Mouse (Mus musculus) adrenal gland (tissue): ENCODE results near the gene Gdf2.

Experiments used
- intact Hi-C: fragments of 180-260 bp; cut with DNase I; formaldehyde crosslinking; loops from one replicate; pipeline ENCODE4 v1.15.1; 2025
- long read RNA-seq, 2 experiments: library from polyadenylated mRNA; unstranded; transcript quantifications; one replicate each; pipeline ENCODE4 v2.0.0; 2020; ENCODE audit warnings: borderline replicate concordance in 1 of 2; ENCODE audit not compliant: insufficient replicate concordance in 1 of 2

The Gdf2 gene
- long read RNA-seq, experiment 1: 0 reads
- long read RNA-seq, experiment 2: 0 reads

GRCm38 (mm10) chr14:33940739-33941138 is at the start of gene Gdf2:
TSS of gene Gdf2 (plus strand) at chr14:33941039.
- intact Hi-C loops: no loop called here

DNA sequence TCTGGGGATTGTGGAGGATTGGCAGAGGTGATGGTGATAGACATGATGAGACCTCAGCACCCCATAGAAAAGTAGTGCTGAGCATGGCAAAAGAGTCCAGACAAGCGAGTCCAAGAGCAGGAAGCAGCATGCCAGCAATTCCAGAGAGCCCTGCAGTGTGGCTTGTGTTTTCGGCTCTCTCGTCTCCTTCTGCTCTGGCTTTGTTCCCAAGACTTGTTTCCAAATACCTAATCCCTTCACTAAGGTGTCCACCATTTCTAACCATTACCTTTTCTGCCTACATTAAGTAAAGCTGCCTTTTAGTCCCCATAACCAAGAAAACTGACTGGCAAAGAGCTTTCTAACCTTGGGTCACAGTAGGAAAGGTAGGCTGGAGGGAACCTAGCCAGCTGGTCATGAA is 49.3 kb upstream of the Gdf2 start:
- intact Hi-C loops: no loop called here

DNA sequence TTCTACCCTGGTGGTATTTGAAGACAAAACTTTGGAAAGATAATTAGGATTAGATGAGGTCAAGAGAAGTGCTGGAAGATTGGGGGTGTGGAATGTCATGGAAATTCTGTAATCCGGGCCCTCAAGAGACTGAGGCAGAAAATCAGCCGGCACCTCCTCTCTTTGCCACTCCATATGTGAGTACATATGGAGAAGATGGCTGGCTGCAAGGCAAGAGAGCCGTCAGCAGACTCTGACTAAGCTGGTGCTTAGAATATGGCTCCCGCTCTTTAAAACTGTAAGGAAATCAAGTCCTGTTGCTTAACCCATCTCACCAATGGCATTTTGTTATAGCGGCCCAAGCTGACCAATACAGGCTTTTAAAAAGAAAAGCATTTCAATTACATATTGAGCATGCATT is 45.1 kb upstream of the Gdf2 start:
- intact Hi-C loops: no loop called here

GRCm38 (mm10) chr14:33896628-33897300 is 44.1 kb upstream of the Gdf2 start:
- intact Hi-C loops: no loop called here

GRCm38 (mm10) chr14:33902783-33903182 is 38.1 kb upstream of the Gdf2 start:
- intact Hi-C loops: no loop called here

GRCm38 (mm10) chr14:33903199-33903598 is 37.6 kb upstream of the Gdf2 start:
- intact Hi-C loops: no loop called here

DNA sequence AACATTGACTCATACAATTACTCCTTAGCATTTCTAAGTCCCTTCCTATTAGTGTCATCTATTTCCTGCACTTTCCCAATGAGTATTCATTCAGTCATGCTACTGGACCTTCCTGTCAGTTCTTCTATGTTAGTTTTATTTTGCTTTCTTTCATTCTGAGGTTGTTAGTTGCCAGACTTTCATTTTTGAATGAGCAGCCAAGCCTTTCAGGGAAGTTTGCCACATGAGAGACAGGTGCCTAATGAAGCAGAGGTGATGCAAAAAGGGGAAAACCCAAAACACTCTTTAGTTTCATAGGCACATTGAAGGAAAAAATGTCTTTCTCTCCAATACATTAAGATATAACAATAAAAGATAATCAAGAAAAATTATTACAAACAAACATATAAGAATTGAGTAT is 36.0 kb upstream of the Gdf2 start:
- intact Hi-C loops: no loop called here

- intact Hi-C loops: loop anchor here (1.0 to 5.0 kb wide), 2 partner anchors 81 to 218 kb away; no protein-coding TSS in a partner anchor
Measured at GRCm38 (mm10) chr14:33913727-33914126, 27.1 kb upstream of the Gdf2 start.

GRCm38 (mm10) chr14:33914206-33914605 is 26.6 kb upstream of the Gdf2 start:
- intact Hi-C loops: loop anchor here (5.0 kb wide), 1 partner anchor 82 kb away; no protein-coding TSS in a partner anchor

- intact Hi-C loops: no loop called here
Measured at GRCm38 (mm10) chr14:33920727-33921559, 19.9 kb upstream of the Gdf2 start.

GRCm38 (mm10) chr14:33922771-33923167 is 18.1 kb upstream of the Gdf2 start:
- intact Hi-C loops: no loop called here

DNA sequence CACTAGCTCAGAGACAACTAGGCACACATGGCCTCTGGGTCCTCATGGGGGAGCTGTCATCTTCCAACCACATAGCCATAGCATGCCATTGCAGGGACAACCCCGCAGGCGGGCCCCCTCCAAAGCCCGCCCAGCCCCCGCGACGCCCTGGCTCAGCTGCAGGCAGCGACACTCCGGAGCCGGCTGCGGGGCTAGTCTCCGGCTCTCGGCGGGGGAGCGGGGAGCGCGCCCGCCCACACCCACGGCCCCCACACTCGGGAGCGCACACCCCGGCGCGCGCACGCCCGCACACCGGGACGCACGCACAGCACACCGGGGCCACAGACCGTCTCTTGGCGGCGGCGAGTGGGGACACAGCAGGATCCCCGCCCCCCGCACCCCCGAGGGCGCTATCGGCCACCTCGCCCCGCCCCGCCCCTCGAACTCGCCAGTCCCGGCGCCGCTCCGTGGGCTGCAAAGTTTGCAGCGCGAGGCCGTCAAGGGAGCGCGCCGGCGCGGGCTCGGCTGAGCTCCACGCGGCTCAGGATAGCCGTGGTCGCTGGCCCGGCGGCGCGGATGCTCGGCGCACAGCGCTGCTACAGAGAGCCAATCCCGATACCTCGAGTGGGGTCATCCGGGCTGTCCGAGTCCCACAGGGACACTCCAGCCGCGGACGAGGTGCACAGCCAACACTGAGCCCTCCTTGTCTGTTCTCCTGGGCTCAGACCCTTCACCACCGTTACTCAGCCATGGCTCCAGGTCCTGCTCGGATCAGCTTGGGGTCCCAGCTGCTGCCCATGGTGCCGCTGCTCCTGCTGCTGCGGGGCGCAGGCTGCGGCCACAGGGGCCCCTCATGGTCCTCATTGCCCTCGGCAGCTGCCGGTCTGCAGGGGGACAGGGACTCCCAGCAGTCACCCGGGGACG is 17.4 kb upstream of the Gdf2 start, which contains the start of gene Gdf10:
TSS of gene Gdf10 (plus strand) at position 420 of the 903 bp plus-strand sequence.
- intact Hi-C loops: no loop called here

- intact Hi-C loops: loop anchor here (2.0 to 5.0 kb wide), 2 partner anchors 100 to 259 kb away; no protein-coding TSS in a partner anchor
Measured at GRCm38 (mm10) chr14:33931853-33932252, 9.0 kb upstream of the Gdf2 start.

GRCm38 (mm10) chr14:33932935-33933703 is 7.7 kb upstream of the Gdf2 start:
- intact Hi-C loops: loop anchor here (2.0 to 5.0 kb wide), 2 partner anchors 101 to 260 kb away; no protein-coding TSS in a partner anchor

DNA sequence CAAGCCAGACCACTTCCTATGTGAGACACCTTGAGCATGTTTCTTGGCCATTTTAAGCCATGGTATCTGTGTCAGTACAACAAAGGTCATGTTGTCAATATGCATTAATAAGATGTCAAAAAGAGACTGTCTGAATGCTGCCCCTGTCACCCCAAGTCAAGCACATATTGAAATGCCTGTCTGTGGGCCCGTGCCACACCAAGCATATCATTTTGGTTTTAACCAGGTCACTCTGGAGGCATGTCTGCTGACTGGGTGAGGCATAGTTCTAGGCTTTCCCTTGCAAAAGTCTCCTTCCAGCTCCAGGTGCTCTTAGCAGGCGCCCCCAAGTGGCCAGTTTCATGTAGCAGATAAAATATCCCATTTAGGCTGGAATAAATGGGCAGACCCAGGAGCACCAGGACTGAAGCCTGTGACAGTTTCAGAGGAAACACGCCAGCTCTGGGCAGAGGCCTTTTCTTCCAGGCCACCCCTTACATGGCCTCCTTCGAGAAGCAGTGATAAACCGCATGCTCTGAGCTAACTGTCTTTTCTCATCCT is 7.0 kb upstream of the Gdf2 start:
- intact Hi-C loops: loop anchor here (2.0 to 5.0 kb wide), 2 partner anchors 102 to 261 kb away; no protein-coding TSS in a partner anchor

DNA sequence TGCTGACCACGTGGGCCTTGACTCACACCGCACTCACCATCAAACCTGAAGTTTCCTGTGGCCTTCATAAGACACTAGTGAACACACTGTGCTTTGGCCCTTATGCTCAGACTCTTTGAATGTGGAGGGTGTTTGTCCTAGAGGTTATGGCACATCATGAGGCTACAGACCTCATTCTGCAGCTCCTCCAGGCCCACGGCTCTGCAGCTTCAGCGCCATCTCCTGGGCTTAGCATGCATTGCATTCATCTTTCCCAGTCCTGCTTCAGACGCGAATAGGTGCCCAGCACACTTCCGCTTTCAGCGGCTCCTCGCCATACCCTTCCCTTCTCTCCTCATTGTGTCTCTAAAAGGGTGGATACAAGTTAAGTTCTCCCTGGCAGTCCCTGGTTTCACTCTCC is 1.7 kb upstream of the Gdf2 start:
- intact Hi-C loops: loop anchor here (2.0 kb wide), 1 partner anchor 244 kb away; no protein-coding TSS in a partner anchor

GRCm38 (mm10) chr14:33942222-33942621 is 1.4 kb downstream of the Gdf2 start:
- intact Hi-C loops: no loop called here

DNA sequence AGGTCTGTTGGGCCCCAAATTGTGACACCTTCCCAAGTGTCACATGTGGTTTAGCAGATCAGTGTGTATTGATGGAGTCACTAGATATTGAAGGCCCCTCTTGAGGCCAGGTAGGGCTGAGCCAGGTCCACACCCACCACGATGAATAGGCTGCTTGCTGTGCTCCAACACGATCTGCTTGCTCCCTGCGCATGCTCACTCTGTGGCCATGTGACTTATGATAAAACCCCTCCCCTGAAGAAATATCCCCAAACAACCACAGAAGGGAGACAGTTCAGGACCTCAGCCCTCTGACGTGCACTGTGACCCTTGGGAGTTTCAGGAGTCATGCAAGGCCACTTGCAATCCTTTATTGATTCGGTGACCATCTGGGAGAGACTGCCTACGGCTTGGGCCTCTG is 5.3 kb downstream of the Gdf2 start:
- intact Hi-C loops: no loop called here

- intact Hi-C loops: loop anchor here (10.0 kb wide), 1 partner anchor 152 kb away; the partner anchor contains the start of gene A630023A22Rik
Measured at GRCm38 (mm10) chr14:33952233-33952981, 11.6 kb downstream of the Gdf2 start.
